Mouse (Mus musculus): ENCODE data around the gene Cfp. TPM values are rescaled to one million over a fixed set of nuclear protein-coding genes. Genes with fewer than 3 reads are reported as not detected.

Cfp gene
- 8.4 and 8.9 TPM in 2 replicates for polyA plus RNA-seq (2015; fragmentation: Nextera tagmentation; extraction: Ambion mirVana)

GRCm38 (mm10) chrX:20931364-20931763 lies at the start of gene Cfp:
Gene Cfp, minus strand, starts transcription at chrX:20931555.
- Histone ChIP-seq H3K4me1 (no peaks in the 10 kb centered on the region), H3K9me3 (no peaks in the 10 kb centered on the region), H3K36me3 (no peaks in the 10 kb centered on the region), H3K9ac (no peak within 1 kb of the TSS), H3K27ac (no peak within 1 kb of the TSS), H3K4me3 (replicated peaks) (no peak within 1 kb of the TSS), H3K4me2 (no peak within 1 kb of the TSS), H3K27me3 (replicated peaks) (no peaks in the 10 kb centered on the region)
- 58% methylated on average over 1 of the region's 1 CpGs for WGBS
- ATAC-seq (ENCODE audit: insufficient read depth, low FRiP score, low read depth): no peak

- Histone ChIP-seq H3K27ac (no peak overlapping the region), H3K4me1 (no peaks in the 10 kb centered on the region), H3K36me3 (no peaks in the 10 kb centered on the region), H3K4me3 (replicated peaks) (no peak overlapping the region), H3K27me3 (replicated peaks) (no peaks in the 10 kb centered on the region), H3K9ac (no peak overlapping the region), H3K9me3 (no peaks in the 10 kb centered on the region), H3K4me2 (no peak overlapping the region)
- ATAC-seq (ENCODE audit: insufficient read depth, low FRiP score, low read depth): no peak
- WGBS: 50% methylated on average over 1 of the region's 1 CpGs
These were observed 49.5 kb upstream of the Cfp start for GRCm38 (mm10) chrX:20980901-20981300.

GRCm38 (mm10) chrX:20961477-20962378 lies 30.4 kb upstream of the Cfp start, which contains the start of gene Uxt:
Gene Uxt, minus strand, starts transcription at chrX:20962017.
- Histone ChIP-seq H3K4me1 (no peaks in the 10 kb centered on the region), H3K4me3 (replicated peaks) (peak within 1 kb of the TSS; percentile 48), H3K9me3 (no peaks in the 10 kb centered on the region), H3K4me2 (peak within 1 kb of the TSS; percentile 39), H3K27ac (peak within 1 kb of the TSS; percentile 77), H3K36me3 (no peaks in the 10 kb centered on the region), H3K9ac (no peak within 1 kb of the TSS), H3K27me3 (replicated peaks) (no peaks in the 10 kb centered on the region)
- 19% methylated on average over 57 of the region's 57 CpGs for WGBS
- peak; percentile 94 for ATAC-seq (ENCODE audit: insufficient read depth, low FRiP score, low read depth)

GRCm38 (mm10) chrX:20950191-20950880 lies 19.0 kb upstream of the Cfp start, which contains the start of gene Elk1:
Gene Elk1, minus strand, starts transcription at chrX:20950608.
- H3K9ac ChIP-seq: peak within 1 kb of the TSS; percentile 68
- no peaks in the 10 kb centered on the region for H3K4me1 ChIP-seq
- 21% methylated on average over 30 of the region's 30 CpGs for WGBS
- H3K36me3 ChIP-seq: no peaks in the 10 kb centered on the region
- peak within 1 kb of the TSS; percentile 62 for H3K4me3 ChIP-seq (replicated peaks)
- ATAC-seq (ENCODE audit: insufficient read depth, low FRiP score, low read depth): peak; percentile 95
- H3K27me3 ChIP-seq (replicated peaks): no peaks in the 10 kb centered on the region
- peak within 1 kb of the TSS; percentile 35; the same call in 1 of the 2 replicates for H3K27ac ChIP-seq
- no peaks in the 10 kb centered on the region for H3K9me3 ChIP-seq
- peak within 1 kb of the TSS; percentile 49 for H3K4me2 ChIP-seq

- Histone ChIP-seq H3K4me1 (no peaks in the 10 kb centered on the region), H3K9ac (no peak overlapping the region), H3K27ac (no peak overlapping the region), H3K4me2 (no peak overlapping the region), H3K27me3 (replicated peaks) (no peaks in the 10 kb centered on the region), H3K4me3 (replicated peaks) (no peak overlapping the region), H3K36me3 (no peaks in the 10 kb centered on the region), H3K9me3 (no peaks in the 10 kb centered on the region)
- WGBS: 20% methylated on average over 4 of the region's 4 CpGs
- no peak for ATAC-seq (ENCODE audit: insufficient read depth, low FRiP score, low read depth)
These were observed 14.7 kb upstream of the Cfp start for GRCm38 (mm10) chrX:20946055-20946454.

GRCm38 (mm10) chrX:20931963-20932362 lies 608 bp upstream of the Cfp start:
- no peaks in the 10 kb centered on the region for H3K27me3 ChIP-seq (replicated peaks)
- H3K4me3 ChIP-seq (replicated peaks): no peak overlapping the region
- H3K4me1 ChIP-seq: no peaks in the 10 kb centered on the region
- H3K4me2 ChIP-seq: no peak overlapping the region
- ATAC-seq (ENCODE audit: insufficient read depth, low FRiP score, low read depth): no peak
- no peak overlapping the region for H3K27ac ChIP-seq
- H3K36me3 ChIP-seq: no peaks in the 10 kb centered on the region
- no peaks in the 10 kb centered on the region for H3K9me3 ChIP-seq
- no peak overlapping the region for H3K9ac ChIP-seq
- WGBS: 76% methylated on average over 1 of the region's 1 CpGs

GRCm38 (mm10) chrX:20929859-20930258 lies 1.5 kb downstream of the Cfp start:
- Histone ChIP-seq H3K4me2 (no peak overlapping the region), H3K36me3 (no peaks in the 10 kb centered on the region), H3K27me3 (replicated peaks) (no peaks in the 10 kb centered on the region), H3K4me1 (no peaks in the 10 kb centered on the region), H3K9me3 (no peaks in the 10 kb centered on the region), H3K9ac (no peak overlapping the region), H3K27ac (no peak overlapping the region), H3K4me3 (replicated peaks) (no peak overlapping the region)
- 90% methylated on average over 1 of the region's 1 CpGs for WGBS
- ATAC-seq (ENCODE audit: insufficient read depth, low FRiP score, low read depth): no peak

GRCm38 (mm10) chrX:20924976-20925375 lies 6.4 kb downstream of the Cfp start:
- Histone ChIP-seq H3K4me2 (no peak overlapping the region), H3K27me3 (replicated peaks) (no peaks in the 10 kb centered on the region), H3K36me3 (no peaks in the 10 kb centered on the region), H3K4me1 (no peaks in the 10 kb centered on the region), H3K9me3 (no peaks in the 10 kb centered on the region), H3K27ac (no peak overlapping the region), H3K9ac (no peak overlapping the region), H3K4me3 (replicated peaks) (no peak overlapping the region)
- no peak for ATAC-seq (ENCODE audit: insufficient read depth, low FRiP score, low read depth)

GRCm38 (mm10) chrX:20923506-20923905 lies 7.8 kb downstream of the Cfp start:
- H3K9me3 ChIP-seq: no peaks in the 10 kb centered on the region
- H3K36me3 ChIP-seq: no peaks in the 10 kb centered on the region
- H3K4me3 ChIP-seq (replicated peaks): no peak overlapping the region
- no peak overlapping the region for H3K9ac ChIP-seq
- WGBS: 57% methylated on average over 1 of the region's 1 CpGs
- H3K27ac ChIP-seq: no peak overlapping the region
- H3K4me1 ChIP-seq: no peaks in the 10 kb centered on the region
- ATAC-seq (ENCODE audit: insufficient read depth, low FRiP score, low read depth): no peak
- H3K27me3 ChIP-seq (replicated peaks): no peaks in the 10 kb centered on the region
- H3K4me2 ChIP-seq: no peak overlapping the region

- WGBS: 51% methylated on average over 5 of the region's 5 CpGs
- Histone ChIP-seq H3K36me3 (no peaks in the 10 kb centered on the region), H3K4me1 (no peaks in the 10 kb centered on the region), H3K9me3 (no peaks in the 10 kb centered on the region), H3K27me3 (replicated peaks) (no peaks in the 10 kb centered on the region), H3K4me2 (peak overlapping the region; percentile 84), H3K9ac (no peak overlapping the region), H3K4me3 (replicated peaks) (no peak overlapping the region), H3K27ac (no peak overlapping the region)
- no peak for ATAC-seq (ENCODE audit: insufficient read depth, low FRiP score, low read depth)
These were observed 10.0 kb downstream of the Cfp start for GRCm38 (mm10) chrX:20921366-20921765.

GRCm38 (mm10) chrX:20920844-20921364 lies 10.5 kb downstream of the Cfp start, which contains the start of gene Syn1:
Gene Syn1, minus strand, starts transcription at chrX:20921004.
- H3K27ac ChIP-seq: no peak within 1 kb of the TSS
- WGBS: 17% methylated on average over 42 of the region's 44 CpGs
- H3K36me3 ChIP-seq: no peaks in the 10 kb centered on the region
- no peaks in the 10 kb centered on the region for H3K27me3 ChIP-seq (replicated peaks)
- no peaks in the 10 kb centered on the region for H3K4me1 ChIP-seq
- H3K9me3 ChIP-seq: no peaks in the 10 kb centered on the region
- H3K9ac ChIP-seq: no peak within 1 kb of the TSS
- peak within 1 kb of the TSS; percentile 84 for H3K4me2 ChIP-seq
- ATAC-seq (ENCODE audit: insufficient read depth, low FRiP score, low read depth): peak; percentile 92
- peak within 1 kb of the TSS; percentile 43 for H3K4me3 ChIP-seq (replicated peaks)

Measured in stomach, embryonic 15.5 days (tissue).